Mouse (Mus musculus): Measurements from ENCODE around the gene Jam2. TPM values are rescaled to one million over a fixed set of nuclear protein-coding genes. Genes with fewer than 3 reads are reported as not detected.

Jam2 gene
- polyA plus RNA-seq, 1 experiment from 2014 or later: 4.5 TPM

DNA sequence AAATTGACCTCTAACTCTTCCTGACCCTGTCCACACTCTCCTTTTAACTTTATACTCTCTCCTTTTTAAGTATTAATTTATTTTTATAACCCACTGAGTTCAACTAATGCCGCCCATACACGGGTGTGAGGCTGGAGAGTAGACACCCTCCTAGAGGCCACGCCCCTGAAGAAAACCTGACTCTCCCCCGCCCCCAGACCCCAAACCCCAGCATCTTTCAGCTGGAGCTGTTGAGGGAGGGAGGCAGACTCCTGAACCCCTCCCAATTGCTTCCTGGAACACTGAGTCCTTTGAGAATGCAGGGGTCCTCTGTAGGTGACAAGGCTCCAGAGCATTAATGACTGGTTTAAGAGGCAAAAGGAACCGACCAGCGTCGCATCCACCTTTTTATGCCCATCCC lies 11.0 kb downstream of the Jam2 start:
- Histone ChIP-seq H3K27ac (no peak overlapping the region), H3K36me3 (no peaks in the 10 kb centered on the region), H3K4me2 (no peak overlapping the region), H3K9ac (replicated peaks) (no peak overlapping the region), H3K4me3 (replicated peaks) (no peak overlapping the region), H3K27me3 (no peaks in the 10 kb centered on the region), H3K9me3 (no peaks in the 10 kb centered on the region), H3K4me1 (replicated peaks) (no peaks in the 10 kb centered on the region)
- 22% methylated on average over 7 of the region's 7 CpGs for WGBS
- no peak for ATAC-seq (ENCODE audit: insufficient number of reproducible peaks, insufficient read depth, low FRiP score, low TSS enrichment, low read depth)

- no peaks in the 10 kb centered on the region for H3K9me3 ChIP-seq
- H3K4me3 ChIP-seq (replicated peaks): no peak overlapping the region
- no peaks in the 10 kb centered on the region for H3K27me3 ChIP-seq
- no peaks in the 10 kb centered on the region for H3K36me3 ChIP-seq
- no peak overlapping the region for H3K9ac ChIP-seq (replicated peaks)
- no peak overlapping the region for H3K4me2 ChIP-seq
- no peak for ATAC-seq (ENCODE audit: insufficient number of reproducible peaks, insufficient read depth, low FRiP score, low TSS enrichment, low read depth)
- H3K27ac ChIP-seq: no peak overlapping the region
- H3K4me1 ChIP-seq (replicated peaks): no peaks in the 10 kb centered on the region
- 92% methylated on average over 2 of the region's 2 CpGs for WGBS
Observed at GRCm38 (mm10) chr16:84790595-84791165, 16.8 kb downstream of the Jam2 start.

DNA sequence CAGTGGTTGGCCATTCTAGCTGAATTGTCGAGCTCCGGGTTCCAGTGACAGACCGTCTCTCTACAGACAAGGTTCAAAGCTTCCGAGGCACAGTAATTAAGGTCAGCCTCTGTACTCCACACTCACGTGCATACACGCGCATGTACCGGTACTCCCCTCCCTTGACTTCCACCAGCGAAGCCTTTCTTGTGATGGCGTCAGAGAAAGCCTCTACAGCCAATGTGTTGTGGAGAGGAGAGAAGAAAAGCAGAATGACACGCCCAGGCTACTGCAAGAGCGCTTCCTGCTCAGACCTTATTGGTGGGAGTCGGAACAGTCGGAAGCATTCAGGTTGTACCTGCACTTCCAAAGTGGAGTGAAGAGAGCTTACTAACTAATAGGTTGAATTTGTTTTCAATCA lies 19.5 kb downstream of the Jam2 start:
- no peak overlapping the region for H3K27ac ChIP-seq
- H3K27me3 ChIP-seq: no peaks in the 10 kb centered on the region
- no peak overlapping the region for H3K4me3 ChIP-seq (replicated peaks)
- no peaks in the 10 kb centered on the region for H3K9me3 ChIP-seq
- H3K9ac ChIP-seq (replicated peaks): no peak overlapping the region
- H3K36me3 ChIP-seq: no peaks in the 10 kb centered on the region
- H3K4me1 ChIP-seq (replicated peaks): no peaks in the 10 kb centered on the region
- no peak for ATAC-seq (ENCODE audit: insufficient number of reproducible peaks, insufficient read depth, low FRiP score, low TSS enrichment, low read depth)
- no peak overlapping the region for H3K4me2 ChIP-seq
- 78% methylated on average over 14 of the region's 14 CpGs for WGBS

DNA sequence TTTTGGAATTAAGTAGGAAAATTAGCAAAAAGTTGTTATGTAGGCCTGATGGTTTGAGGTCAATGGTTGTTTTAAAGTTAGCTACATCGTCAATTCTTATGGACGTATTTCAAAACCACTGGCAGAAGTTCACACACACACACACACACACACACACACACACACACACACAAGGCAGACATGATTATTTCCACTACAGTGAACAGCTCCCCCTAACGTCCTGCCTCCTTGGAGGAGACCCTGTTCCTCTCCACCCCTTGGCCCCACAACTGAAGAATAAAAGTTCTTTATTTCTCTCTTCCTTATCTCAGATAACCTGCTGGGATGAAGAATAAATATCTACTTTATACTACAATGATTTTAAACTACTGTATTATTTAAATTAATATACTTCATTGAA lies 21.4 kb downstream of the Jam2 start:
- no peak for ATAC-seq (ENCODE audit: insufficient number of reproducible peaks, insufficient read depth, low FRiP score, low TSS enrichment, low read depth)
- no peaks in the 10 kb centered on the region for H3K36me3 ChIP-seq
- WGBS: 66% methylated on average over 3 of the region's 3 CpGs
- H3K4me1 ChIP-seq (replicated peaks): no peaks in the 10 kb centered on the region
- H3K9me3 ChIP-seq: no peaks in the 10 kb centered on the region
- H3K4me2 ChIP-seq: no peak overlapping the region
- no peak overlapping the region for H3K4me3 ChIP-seq (replicated peaks)
- no peaks in the 10 kb centered on the region for H3K27me3 ChIP-seq
- H3K27ac ChIP-seq: no peak overlapping the region
- no peak overlapping the region for H3K9ac ChIP-seq (replicated peaks)

GRCm38 (mm10) chr16:84796678-84797077 lies 22.8 kb downstream of the Jam2 start:
- Histone ChIP-seq H3K27me3 (no peaks in the 10 kb centered on the region), H3K36me3 (no peaks in the 10 kb centered on the region), H3K27ac (no peak overlapping the region), H3K4me3 (replicated peaks) (no peak overlapping the region), H3K9me3 (no peaks in the 10 kb centered on the region), H3K9ac (replicated peaks) (no peak overlapping the region), H3K4me2 (no peak overlapping the region), H3K4me1 (replicated peaks) (no peaks in the 10 kb centered on the region)
- no peak for ATAC-seq (ENCODE audit: insufficient number of reproducible peaks, insufficient read depth, low FRiP score, low TSS enrichment, low read depth)
- 78% methylated on average over 9 of the region's 9 CpGs for WGBS

DNA sequence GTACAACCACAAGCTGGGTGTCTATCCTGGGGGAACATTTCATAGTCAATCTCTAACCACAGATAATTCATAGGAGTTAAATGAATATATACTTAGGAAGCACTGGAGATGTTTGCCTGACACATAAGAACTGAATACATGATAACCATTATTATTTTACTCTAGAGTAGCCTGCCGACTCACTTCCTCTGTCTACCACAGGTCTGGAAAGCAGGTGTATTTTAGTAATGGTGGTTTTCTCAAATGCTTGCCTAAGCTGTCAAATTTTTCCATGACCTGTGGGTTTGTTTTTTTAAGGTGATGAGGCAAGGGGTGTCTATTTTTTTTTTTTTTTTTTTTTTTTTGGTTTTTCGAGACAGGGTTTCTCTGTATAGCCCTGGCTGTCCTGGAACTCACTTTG lies 26.1 kb downstream of the Jam2 start:
- Histone ChIP-seq H3K4me1 (replicated peaks) (no peaks in the 10 kb centered on the region; the same call in 1 of the 2 replicates), H3K27ac (no peak overlapping the region), H3K4me2 (no peak overlapping the region), H3K36me3 (no peaks in the 10 kb centered on the region), H3K4me3 (replicated peaks) (no peak overlapping the region), H3K27me3 (no peaks in the 10 kb centered on the region), H3K9ac (replicated peaks) (no peak overlapping the region), H3K9me3 (no peaks in the 10 kb centered on the region)
- WGBS: 86% methylated on average over 1 of the region's 2 CpGs
- ATAC-seq (ENCODE audit: insufficient number of reproducible peaks, insufficient read depth, low FRiP score, low TSS enrichment, low read depth): no peak

GRCm38 (mm10) chr16:84802217-84802616 lies 28.3 kb downstream of the Jam2 start:
- Histone ChIP-seq H3K4me1 (replicated peaks) (no peaks in the 10 kb centered on the region; the same call in 1 of the 2 replicates), H3K36me3 (no peaks in the 10 kb centered on the region), H3K9me3 (no peaks in the 10 kb centered on the region), H3K27me3 (no peaks in the 10 kb centered on the region), H3K4me3 (replicated peaks) (no peak overlapping the region), H3K4me2 (no peak overlapping the region), H3K27ac (no peak overlapping the region), H3K9ac (replicated peaks) (no peak overlapping the region)
- no peak for ATAC-seq (ENCODE audit: insufficient number of reproducible peaks, insufficient read depth, low FRiP score, low TSS enrichment, low read depth)
- 64% methylated on average over 6 of the region's 6 CpGs for WGBS

GRCm38 (mm10) chr16:84804866-84805265 lies 30.9 kb downstream of the Jam2 start:
- Histone ChIP-seq H3K36me3 (no peaks in the 10 kb centered on the region), H3K4me2 (no peak overlapping the region), H3K27me3 (no peaks in the 10 kb centered on the region), H3K9ac (replicated peaks) (no peak overlapping the region), H3K27ac (no peak overlapping the region), H3K4me3 (replicated peaks) (no peak overlapping the region), H3K4me1 (replicated peaks) (no peaks in the 10 kb centered on the region; the same call in 1 of the 2 replicates), H3K9me3 (no peaks in the 10 kb centered on the region)
- 56% methylated on average over 5 of the region's 5 CpGs for WGBS
- ATAC-seq (ENCODE audit: insufficient number of reproducible peaks, insufficient read depth, low FRiP score, low TSS enrichment, low read depth): no peak

DNA sequence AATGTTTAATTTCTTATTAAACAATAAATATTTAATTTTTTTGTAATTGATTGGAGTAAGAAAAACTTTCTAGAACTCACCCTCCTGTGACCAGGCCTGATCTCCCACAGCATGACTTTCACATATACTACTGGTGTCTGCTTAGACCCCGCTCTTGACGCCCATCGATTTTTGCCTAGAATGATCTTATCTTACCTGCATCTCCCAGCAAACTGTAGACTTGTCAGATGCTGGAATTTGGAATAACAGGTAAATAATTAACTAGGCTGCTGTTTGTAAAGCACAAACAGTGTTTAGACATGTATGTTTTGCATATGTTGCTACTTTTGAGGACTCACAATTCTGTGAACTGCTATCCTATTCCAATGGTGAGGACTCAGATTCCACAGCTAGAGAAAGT lies 32.3 kb downstream of the Jam2 start:
- no peaks in the 10 kb centered on the region for H3K36me3 ChIP-seq
- H3K27me3 ChIP-seq: no peaks in the 10 kb centered on the region
- no peak overlapping the region for H3K27ac ChIP-seq
- H3K4me2 ChIP-seq: no peak overlapping the region
- WGBS: 96% methylated on average over 3 of the region's 3 CpGs
- no peak overlapping the region for H3K9ac ChIP-seq (replicated peaks)
- H3K4me3 ChIP-seq (replicated peaks): no peak overlapping the region
- H3K9me3 ChIP-seq: no peaks in the 10 kb centered on the region
- no peaks in the 10 kb centered on the region; the same call in 1 of the 2 replicates for H3K4me1 ChIP-seq (replicated peaks)
- ATAC-seq (ENCODE audit: insufficient number of reproducible peaks, insufficient read depth, low FRiP score, low TSS enrichment, low read depth): no peak

DNA sequence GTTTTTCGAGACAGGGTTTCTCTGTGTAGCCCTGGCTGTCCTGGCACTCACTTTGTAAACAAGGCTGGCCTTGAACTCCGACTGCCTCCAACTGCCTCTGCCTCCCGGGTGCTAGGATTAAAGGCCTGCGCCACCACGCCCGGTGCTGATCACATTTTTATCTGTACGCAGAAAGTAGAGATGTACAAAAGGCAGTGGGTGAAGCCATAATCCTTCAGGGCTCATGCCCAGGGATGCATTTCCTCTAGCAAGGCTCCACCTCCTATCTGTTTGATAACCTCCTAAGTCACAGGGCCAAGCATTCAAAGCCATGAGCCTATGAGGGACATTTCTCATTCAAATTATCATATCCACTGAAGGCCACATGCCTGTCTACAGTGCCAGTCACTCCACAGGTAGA lies 34.0 kb downstream of the Jam2 start:
- Histone ChIP-seq H3K4me1 (replicated peaks) (no peaks in the 10 kb centered on the region), H3K9ac (replicated peaks) (no peak overlapping the region), H3K36me3 (no peaks in the 10 kb centered on the region), H3K27me3 (no peaks in the 10 kb centered on the region), H3K27ac (no peak overlapping the region), H3K4me3 (replicated peaks) (no peak overlapping the region), H3K9me3 (no peaks in the 10 kb centered on the region), H3K4me2 (no peak overlapping the region)
- ATAC-seq (ENCODE audit: insufficient number of reproducible peaks, insufficient read depth, low FRiP score, low TSS enrichment, low read depth): no peak
- 90% methylated on average over 7 of the region's 7 CpGs for WGBS

GRCm38 (mm10) chr16:84810254-84810653 lies 36.3 kb downstream of the Jam2 start:
- H3K4me1 ChIP-seq (replicated peaks): no peaks in the 10 kb centered on the region
- no peak overlapping the region for H3K4me3 ChIP-seq (replicated peaks)
- no peak overlapping the region for H3K9ac ChIP-seq (replicated peaks)
- no peaks in the 10 kb centered on the region for H3K36me3 ChIP-seq
- H3K9me3 ChIP-seq: no peaks in the 10 kb centered on the region
- H3K4me2 ChIP-seq: no peak overlapping the region
- no peak overlapping the region for H3K27ac ChIP-seq
- ATAC-seq (ENCODE audit: insufficient number of reproducible peaks, insufficient read depth, low FRiP score, low TSS enrichment, low read depth): no peak
- 83% methylated on average over 1 of the region's 1 CpGs for WGBS
- no peaks in the 10 kb centered on the region for H3K27me3 ChIP-seq

DNA sequence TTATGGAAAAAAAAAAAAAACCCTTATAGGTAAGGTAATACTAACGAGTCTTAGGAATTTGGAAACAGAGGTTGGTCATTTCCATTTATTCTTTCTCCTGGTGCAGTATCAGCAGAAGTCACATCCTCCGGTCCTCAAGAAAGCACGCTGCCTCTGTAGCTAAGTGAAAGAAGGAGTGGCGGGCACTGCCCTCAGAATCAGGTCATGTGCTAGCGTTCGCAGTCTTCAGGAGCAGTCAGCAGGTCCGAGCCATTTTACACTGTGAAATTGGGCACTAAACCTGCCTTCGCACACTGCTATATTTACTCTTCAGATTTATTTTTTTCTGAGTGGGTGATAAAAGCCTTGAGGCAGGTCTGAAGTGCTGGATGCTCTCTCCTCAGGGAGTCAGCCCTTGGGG lies 39.9 kb downstream of the Jam2 start:
- 85% methylated on average over 8 of the region's 8 CpGs for whole genome bisulfite sequencing
- no peaks in the 10 kb centered on the region for H3K9me3 ChIP-seq
- H3K36me3 ChIP-seq: no peaks in the 10 kb centered on the region
- ATAC-seq (ENCODE audit: insufficient number of reproducible peaks, insufficient read depth, low FRiP score, low TSS enrichment, low read depth): no peak
- H3K4me3 ChIP-seq (replicated peaks): no peak overlapping the region
- H3K9ac ChIP-seq (replicated peaks): no peak overlapping the region
- H3K4me2 ChIP-seq: no peak overlapping the region
- H3K4me1 ChIP-seq (replicated peaks): no peaks in the 10 kb centered on the region
- H3K27me3 ChIP-seq: no peaks in the 10 kb centered on the region
- H3K27ac ChIP-seq: no peak overlapping the region

All from limb, embryonic 12.5 days (tissue).